Mouse (Mus musculus) G1E (cell line): ENCODE measurements around the gene Itgal.

Source experiments
- CTCF ChIP-seq: IDR thresholded peaks from 2 replicates; pipeline ENCODE4 v1.5.1; 2012; ENCODE audit warnings: low read depth, low read length, inconsistent platforms, mixed read lengths
- GATA1 ChIP-seq: IDR thresholded peaks from 2 replicates; pipeline ENCODE4 v1.6.1; 2012; ENCODE audit warnings: borderline replicate concordance, low read length, inconsistent platforms, mixed read lengths
- GATA2 ChIP-seq: IDR thresholded peaks from 2 replicates; pipeline ENCODE4 v1.6.1; 2012; ENCODE audit warnings: low read depth, low read length, inconsistent platforms, borderline replicate concordance
- POLR2AphosphoS5 ChIP-seq: IDR thresholded peaks from 2 replicates; pipeline ENCODE4 v1.6.1; 2012; ENCODE audit warnings: low read depth, low read length, inconsistent platforms; ENCODE audit not compliant: insufficient replicate concordance
- TAL1 ChIP-seq: conservative IDR thresholded peaks from 2 replicates; pipeline ENCODE4 v1.6.1; 2012; ENCODE audit warnings: low read depth, low read length, inconsistent platforms, mixed read lengths

- TF ChIP-seq CTCF (no peak), TAL1 (no peak), GATA1 (no peak), POLR2AphosphoS5 (no peak), GATA2 (no peak)
These were observed 47.4 kb downstream of the Itgal start for GRCm38 (mm10) chr7:127343351-127344019.
